Mouse (Mus musculus) ES-Bruce4 (cell line): ENCODE measurements around the gene Mybph.

Experiments
- CTCF ChIP-seq: IDR thresholded peaks from one replicate; pipeline ENCODE4 v1.8.1; 2011; ENCODE audit warnings: low read depth, low read length
- EP300 ChIP-seq: IDR thresholded peaks from 2 replicates; pipeline ENCODE4 v1.6.1; 2011; ENCODE audit warnings: low read depth, low read length; ENCODE audit not compliant: insufficient read depth
- POLR2A ChIP-seq: IDR thresholded peaks from one replicate; pipeline ENCODE4 v1.8.1; 2011; ENCODE audit warnings: low read length; ENCODE audit not compliant: insufficient read depth

DNA sequence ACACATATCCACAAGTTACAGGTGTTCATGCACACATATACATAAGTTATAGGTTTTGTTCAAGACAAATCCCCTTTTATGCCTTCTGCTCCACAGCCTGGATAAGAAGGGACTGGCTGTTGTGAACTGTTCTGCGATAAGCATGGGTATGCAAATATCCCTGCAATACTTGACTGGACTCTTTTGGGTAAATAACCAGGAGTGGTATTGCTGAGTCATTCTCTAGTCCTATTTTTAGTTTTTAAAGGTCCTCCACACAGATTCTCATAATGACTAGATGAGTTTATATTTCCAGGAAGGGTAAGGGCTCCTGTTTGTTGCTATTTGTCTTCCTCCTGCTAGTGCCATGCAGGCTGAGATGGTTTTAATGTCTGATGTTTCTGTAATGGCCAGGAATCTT is 27.9 kb downstream of the Mybph start:
- TF ChIP-seq CTCF (no peak), EP300 (no peak), POLR2A (no peak)
